Mouse (Mus musculus) liver, adult (tissue): Measurements from ENCODE around the gene Commd1.

Experiments
- GATA4 ChIP-seq: IDR thresholded peaks from 2 replicates; pipeline ENCODE4 v1.6.1; 2014; ENCODE audit warnings: mild to moderate bottlenecking, low read length; ENCODE audit not compliant: insufficient replicate concordance

The Commd1 gene

GRCm38 (mm10) chr11:23005276-23005675 lies 23.1 kb upstream of the Commd1 start:
- no peak for TF ChIP-seq GATA4

GRCm38 (mm10) chr11:22998308-22998707 lies 16.1 kb upstream of the Commd1 start:
- no peak for TF ChIP-seq GATA4

GRCm38 (mm10) chr11:22995461-22995860 lies 13.3 kb upstream of the Commd1 start:
- no peak for TF ChIP-seq GATA4

- no peak for TF ChIP-seq GATA4
Observed at GRCm38 (mm10) chr11:22994271-22994670, 12.1 kb upstream of the Commd1 start.

- no peak for TF ChIP-seq GATA4
Observed at GRCm38 (mm10) chr11:22991218-22991835, 9.1 kb upstream of the Commd1 start.

- peak; percentile 61; the same call in 1 of the 2 replicates for TF ChIP-seq GATA4
Observed at GRCm38 (mm10) chr11:22990393-22991126, 8.4 kb upstream of the Commd1 start, which contains the start of gene Cct4. Cct4 (plus strand) TSS chr11:22990519.

GRCm38 (mm10) chr11:22989786-22990185 lies 7.6 kb upstream of the Commd1 start:
- no peak for TF ChIP-seq GATA4

- TF ChIP-seq GATA4 = no peak
Observed at GRCm38 (mm10) chr11:22987357-22987756, 5.2 kb upstream of the Commd1 start.

GRCm38 (mm10) chr11:22985510-22985909 lies 3.3 kb upstream of the Commd1 start:
- no peak for TF ChIP-seq GATA4

- TF ChIP-seq GATA4 = no peak
Observed at GRCm38 (mm10) chr11:22982846-22983245, 664 bp upstream of the Commd1 start.

GRCm38 (mm10) chr11:22981543-22981950 lies 635 bp downstream of the Commd1 start:
- no peak for TF ChIP-seq GATA4

GRCm38 (mm10) chr11:22981041-22981440 lies 1.1 kb downstream of the Commd1 start:
- no peak for TF ChIP-seq GATA4

- TF ChIP-seq GATA4 = no peak
Observed at GRCm38 (mm10) chr11:22979221-22979620, 3.0 kb downstream of the Commd1 start.

GRCm38 (mm10) chr11:22978711-22979110 lies 3.5 kb downstream of the Commd1 start:
- no peak for TF ChIP-seq GATA4

GRCm38 (mm10) chr11:22978215-22978614 lies 4.0 kb downstream of the Commd1 start:
- TF ChIP-seq GATA4 = no peak

GRCm38 (mm10) chr11:22973599-22973998 lies 8.6 kb downstream of the Commd1 start:
- no peak for TF ChIP-seq GATA4
